Mouse (Mus musculus): ENCODE measurements at regions not wholly inside any gene's neighbourhood (a gene's known extent, or its start where the extent isn't known, plus 50 kb on each side); places are given as distances from the start of the nearest gene placed in this dataset.

GRCm38 (mm10) chr7:36829710-36830109 lies 131.8 kb downstream of the Tshz3 start:
- no peak for DNase-seq

DNA sequence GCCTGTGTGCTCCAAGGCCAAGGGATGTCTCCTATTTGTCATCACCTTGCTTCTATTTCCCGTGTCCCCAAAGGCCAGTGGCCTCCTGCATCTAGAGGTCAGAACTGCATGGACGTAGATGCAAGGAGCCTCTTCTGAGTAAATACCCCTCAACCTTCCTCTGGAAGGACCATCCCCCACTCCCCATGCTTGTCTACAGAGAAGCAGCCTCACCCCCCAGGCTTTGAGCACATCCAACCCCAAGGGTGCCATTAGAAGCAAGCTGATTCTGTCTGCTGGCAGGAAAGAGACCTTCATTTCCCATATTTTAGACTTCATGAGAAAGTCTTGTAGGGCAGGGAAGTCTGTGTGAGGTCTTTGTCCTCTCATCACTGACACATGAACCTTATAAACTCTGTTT lies 132.2 kb downstream of the Tshz3 start:
- no peak for DNase-seq

DNA sequence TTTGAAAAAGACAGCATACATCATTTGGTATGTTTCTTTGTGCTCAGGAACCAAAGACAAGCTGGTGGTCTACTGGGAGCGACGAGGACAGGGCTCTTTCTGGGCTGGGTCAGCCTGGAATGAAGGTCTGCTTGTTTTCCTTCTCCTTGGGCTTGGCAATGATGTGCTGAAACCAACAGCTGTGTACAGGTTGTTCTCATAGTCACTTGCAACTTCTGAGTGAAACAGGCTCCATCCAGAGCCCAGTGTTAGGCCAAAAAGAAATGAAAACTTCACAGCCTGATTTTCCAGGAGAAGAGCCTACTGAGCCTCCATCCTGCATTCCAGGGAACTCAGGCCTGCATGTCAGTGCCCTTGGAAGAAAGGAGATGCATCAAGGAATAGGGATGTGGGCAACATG lies 150.4 kb downstream of the Tshz3 start:
- DNase-seq = no peak

DNA sequence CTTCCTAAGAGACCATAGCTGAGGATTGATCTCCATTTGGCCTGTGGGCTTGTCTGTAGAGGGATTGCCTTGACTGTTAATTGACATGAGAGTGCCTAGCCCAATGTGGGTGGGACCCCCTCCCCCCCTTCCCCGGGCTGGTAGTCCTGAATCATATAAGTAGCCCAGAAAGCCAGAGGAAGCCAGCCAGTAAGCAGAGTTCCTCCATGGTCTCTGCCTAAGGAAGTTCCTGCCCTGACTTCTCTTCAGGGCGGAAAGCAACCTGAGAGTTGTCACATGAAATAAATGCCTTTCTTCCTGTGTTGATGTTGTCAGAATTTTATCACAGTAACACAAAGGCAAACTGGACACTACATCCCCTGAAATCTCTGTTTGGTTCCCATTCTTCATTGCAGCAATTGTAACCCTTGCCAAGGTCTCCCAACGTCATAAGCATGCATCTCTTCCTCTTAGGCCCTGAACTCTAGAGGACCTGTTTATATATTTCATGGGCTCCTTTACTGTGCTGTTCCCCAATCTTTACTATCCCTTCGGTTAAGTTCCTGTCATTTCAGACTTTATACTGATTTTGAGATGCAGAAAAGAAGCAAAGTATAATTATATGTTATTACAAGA lies 153.5 kb downstream of the Tshz3 start:
- no peak for DNase-seq

GRCm38 (mm10) chr7:36854308-36854707 lies 156.4 kb downstream of the Tshz3 start:
- no peak for DNase-seq

GRCm38 (mm10) chr7:36859428-36859827 lies 161.5 kb downstream of the Tshz3 start:
- no peak for DNase-seq

DNA sequence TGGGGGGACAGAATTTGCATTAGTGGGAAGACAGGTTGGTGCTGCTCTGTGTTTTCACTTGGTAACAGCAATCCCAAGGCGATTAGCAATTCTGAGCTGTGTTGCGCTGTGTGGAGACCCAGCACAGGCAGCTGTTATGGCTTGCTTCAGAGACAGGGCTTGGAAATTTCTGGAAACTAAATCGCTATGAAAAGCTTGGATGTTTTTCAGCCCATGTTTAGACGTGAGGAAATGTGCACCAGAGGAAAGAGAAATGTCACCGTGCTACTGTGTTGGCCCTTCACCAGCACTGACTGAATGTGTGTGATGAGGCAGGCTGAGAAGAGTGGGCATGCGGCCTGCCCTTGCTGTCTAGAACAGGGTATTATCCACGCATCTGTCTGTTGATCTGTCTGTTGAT lies 164.6 kb downstream of the Tshz3 start:
- no peak for DNase-seq

GRCm38 (mm10) chr7:36863745-36864144 lies 165.8 kb downstream of the Tshz3 start:
- no peak for DNase-seq

DNA sequence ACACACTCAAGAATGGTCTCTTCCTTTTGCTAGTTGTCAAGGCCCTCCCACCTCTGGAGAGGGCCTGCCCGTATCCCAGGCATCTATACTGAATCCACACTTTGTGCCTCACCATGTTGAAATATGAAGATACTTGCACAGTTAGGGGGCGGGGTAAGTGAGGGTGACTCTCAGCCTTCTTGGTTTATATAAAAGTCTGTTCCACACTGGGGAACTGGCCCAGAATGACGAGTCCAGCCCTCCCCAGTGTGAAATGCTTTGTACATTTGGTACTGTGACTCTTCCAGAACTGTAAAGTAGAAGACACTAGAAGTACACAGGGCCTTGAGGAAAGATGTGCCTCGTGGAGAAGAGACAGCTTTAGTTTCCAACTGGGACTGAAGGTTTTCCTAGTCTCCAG lies 166.8 kb downstream of the Tshz3 start:
- no peak for DNase-seq

- DNase-seq = no peak
Measured at GRCm38 (mm10) chr7:36866602-36867001, 168.7 kb downstream of the Tshz3 start.

- no peak for DNase-seq
Measured at GRCm38 (mm10) chr7:36874004-36874403, 176.1 kb downstream of the Tshz3 start.

DNA sequence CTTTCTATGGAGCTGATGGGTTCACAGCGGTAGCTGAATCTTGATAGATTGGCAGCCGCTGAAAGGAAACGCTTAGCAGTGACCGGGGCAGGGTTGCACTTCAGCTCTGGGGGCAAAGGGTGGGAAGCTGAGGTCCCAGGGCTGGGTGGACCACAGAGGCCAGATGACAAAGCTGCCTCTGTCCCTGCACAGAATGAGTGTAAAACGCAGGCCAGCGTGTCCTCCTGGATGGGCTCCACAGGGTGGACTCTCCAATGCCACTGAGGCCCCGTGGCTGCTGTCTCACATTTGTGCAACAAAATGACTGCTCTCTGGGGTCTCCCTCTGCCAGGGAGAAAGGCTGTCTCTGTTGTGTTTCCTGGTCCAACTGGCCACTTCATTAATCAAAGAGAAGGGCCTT lies 179.8 kb downstream of the Tshz3 start:
- no peak for DNase-seq

GRCm38 (mm10) chr7:36892776-36893500 lies 195.0 kb downstream of the Tshz3 start:
- DNase-seq = peak; percentile 91

GRCm38 (mm10) chr7:36896339-36896738 lies 198.4 kb downstream of the Tshz3 start:
- DNase-seq = peak; percentile 50

- no peak for DNase-seq
Measured at GRCm38 (mm10) chr7:36901537-36901936, 203.6 kb downstream of the Tshz3 start.

DNA sequence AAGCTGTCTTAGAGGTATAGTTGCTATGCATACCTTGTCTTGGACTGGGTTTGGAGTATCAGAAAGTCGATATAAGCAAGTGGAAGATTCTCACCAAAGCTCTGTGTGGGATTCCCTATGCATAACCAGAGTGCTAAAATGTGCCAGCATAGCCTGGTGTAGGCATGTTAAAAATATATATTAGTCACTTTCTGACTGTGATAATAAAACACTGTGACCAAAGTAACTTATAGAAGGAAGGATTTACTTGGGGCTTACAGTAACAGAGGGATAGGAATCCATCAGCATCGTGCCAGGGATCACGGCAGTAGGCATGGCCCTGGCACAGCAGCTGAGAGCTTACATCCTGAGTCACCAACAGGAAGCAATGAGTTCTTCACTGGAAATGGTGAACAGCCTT lies 215.4 kb downstream of the Tshz3 start:
- DNase-seq = no peak

- DNase-seq = no peak
Measured at GRCm38 (mm10) chr7:36914261-36914660, 216.3 kb downstream of the Tshz3 start.

DNA sequence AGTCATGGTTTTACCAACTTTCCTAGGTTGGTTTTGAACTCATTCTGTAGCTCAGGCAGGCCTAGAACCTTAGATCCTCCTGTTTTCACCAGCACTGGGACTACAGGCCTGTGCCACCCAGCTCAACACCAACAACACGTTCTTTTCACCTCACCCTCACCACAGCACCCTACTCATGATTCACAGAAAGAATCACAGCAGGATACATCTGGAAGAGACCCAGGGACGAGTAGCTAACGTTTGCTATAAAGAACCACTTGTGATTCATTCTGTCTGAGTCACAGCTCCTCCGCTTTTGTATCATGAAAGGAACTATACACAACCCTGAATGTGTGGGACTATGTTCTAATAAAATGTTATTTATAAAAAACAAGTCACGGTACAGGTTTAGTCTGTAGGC lies 217.3 kb downstream of the Tshz3 start:
- no peak for DNase-seq

- no peak for DNase-seq
Measured at GRCm38 (mm10) chr7:36917011-36917410, 219.1 kb downstream of the Tshz3 start.

DNA sequence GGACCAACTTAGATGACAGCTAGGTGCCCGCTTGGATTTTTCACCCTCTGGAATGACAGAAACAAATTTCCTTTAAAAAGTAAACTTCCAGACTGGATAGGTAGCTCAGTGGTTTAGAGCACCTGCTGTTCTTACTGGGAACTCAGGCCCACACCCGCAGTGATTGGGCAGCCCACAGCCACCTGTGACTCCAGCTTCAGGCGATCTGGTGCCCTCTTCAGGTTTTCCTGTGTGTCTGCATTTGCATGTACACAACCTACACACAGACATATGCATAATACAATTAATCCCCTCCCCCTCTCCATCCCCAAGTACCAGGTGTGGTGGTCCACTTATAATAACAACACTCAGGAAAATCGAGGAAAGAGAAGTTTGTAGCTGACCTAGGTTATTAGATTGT lies 221.5 kb downstream of the Tshz3 start:
- DNase-seq = no peak

- no peak for DNase-seq
Measured at GRCm38 (mm10) chr7:36921003-36921402, 223.1 kb downstream of the Tshz3 start.

GRCm38 (mm10) chr7:36933490-36933889 lies 235.6 kb downstream of the Tshz3 start:
- no peak for DNase-seq

DNA sequence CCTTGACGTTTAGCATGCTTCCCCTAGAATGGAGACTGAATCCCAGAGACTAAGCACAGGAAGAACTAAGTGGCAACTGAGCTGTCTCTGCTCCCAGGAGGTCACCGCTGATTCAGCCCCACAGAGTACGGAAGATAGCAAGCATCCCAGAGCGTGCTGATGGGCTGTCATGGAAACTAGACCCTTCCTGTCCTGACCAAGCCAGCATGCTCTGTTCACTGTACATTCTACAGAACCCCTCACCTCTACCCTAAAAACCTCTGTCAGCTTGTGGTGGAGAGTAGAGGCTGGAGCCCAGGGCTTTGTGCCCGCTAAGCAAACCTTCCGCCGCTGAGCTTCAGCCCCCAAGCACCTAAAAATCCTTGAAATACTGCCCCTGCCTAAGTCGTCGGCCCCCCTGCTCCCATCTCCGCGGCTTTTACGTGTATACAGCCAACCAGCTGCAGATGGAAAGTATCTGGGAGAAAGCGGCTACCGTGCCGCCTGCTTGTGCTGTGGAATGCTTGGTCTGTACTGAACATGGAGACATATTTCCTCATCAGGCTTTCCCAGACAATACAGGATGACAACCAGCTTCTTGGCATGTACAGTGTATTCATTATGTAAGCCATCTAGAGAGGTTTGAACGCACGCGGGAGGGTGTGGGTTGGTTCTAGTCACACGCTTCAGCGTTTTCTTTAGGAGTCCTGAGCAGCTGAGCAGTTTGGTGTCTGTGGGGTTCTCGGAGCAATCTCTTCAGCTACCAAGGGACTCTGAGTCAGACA lies 237.1 kb downstream of the Tshz3 start:
- DNase-seq = peak; percentile 27

- DNase-seq = peak; percentile 24
Measured at GRCm38 (mm10) chr7:36940611-36941010, 242.7 kb downstream of the Tshz3 start.
